Mouse (Mus musculus): ENCODE measurements around the gene Sypl2.

- no peak for TF ChIP-seq CTCF (IDR thresholded peaks at IDR 0.05; ENCODE audit: extremely low read depth, insufficient read depth, insufficient read length, insufficient replicate concordance)
- no peak for TF ChIP-seq POLR2A (IDR thresholded peaks at IDR 0.05; ENCODE audit: low read depth, low read length)
Measured at GRCm38 (mm10) chr3:108195941-108196590, 30.4 kb downstream of the Sypl2 start.

Data from spleen, adult 2 months (tissue).